Mouse (Mus musculus) C2C12 (cell line): ENCODE data around the gene Klhl8. TPM values are rescaled to one million over a fixed set of nuclear protein-coding genes. Genes with fewer than 3 reads are reported as not detected.

Source experiments
- H3K27me3 ChIP-seq: one replicate; pipeline ENCODE4 v1.6.1; 2011; ENCODE audit not compliant: control insufficient read depth, insufficient read depth, insufficient read length
- H3K36me3 ChIP-seq: one replicate; pipeline ENCODE4 v1.6.1; 2011; ENCODE audit not compliant: control insufficient read depth, insufficient read depth
- H3K4me3 ChIP-seq: one replicate; pipeline ENCODE4 v1.5.1; 2011; ENCODE audit warnings: mild to moderate bottlenecking, control low read depth; ENCODE audit not compliant: poor library complexity, insufficient read depth, severe bottlenecking
- H3K79me2 ChIP-seq: one replicate; pipeline ENCODE4 v1.6.1; 2011; ENCODE audit not compliant: control insufficient read depth, insufficient read depth
- H3K79me3 ChIP-seq: one replicate; pipeline ENCODE4 v1.6.1; 2011; ENCODE audit warnings: low read depth, control low read depth
- H3ac ChIP-seq: one replicate; pipeline ENCODE3; 2011; ENCODE audit warnings: low read depth; ENCODE audit not compliant: control insufficient read depth, insufficient read length
- CEBPB ChIP-seq: IDR thresholded peaks from one replicate; pipeline ENCODE4 v1.6.1; 2011; ENCODE audit warnings: low read depth, mild to moderate bottlenecking, control low read depth, moderate library complexity
- CTCF ChIP-seq: IDR thresholded peaks from one replicate; pipeline ENCODE4 v1.5.1; 2011; ENCODE audit not compliant: control insufficient read depth, insufficient read depth, insufficient read length
- FOSL1 ChIP-seq: IDR thresholded peaks from one replicate; pipeline ENCODE4 v1.8.0; 2011; ENCODE audit warnings: mild to moderate bottlenecking, low read length; ENCODE audit not compliant: poor library complexity, insufficient read depth, severe bottlenecking
- MAX ChIP-seq: IDR thresholded peaks from one replicate; pipeline ENCODE4 v1.6.1; 2011; ENCODE audit warnings: mild to moderate bottlenecking, control low read depth
- MYOD1 ChIP-seq: IDR thresholded peaks from one replicate; pipeline ENCODE4 v1.6.1; 2011; ENCODE audit warnings: low read depth; ENCODE audit not compliant: control insufficient read depth, insufficient read length
- MYOG ChIP-seq: IDR thresholded peaks from one replicate; pipeline ENCODE4 v1.6.1; 2011; ENCODE audit not compliant: control insufficient read depth, insufficient read length; ENCODE audit errors: extremely low read depth
- USF1 ChIP-seq: IDR thresholded peaks from one replicate; pipeline ENCODE4 v1.6.1; 2011; ENCODE audit warnings: low read depth, mild to moderate bottlenecking, control low read depth, moderate library complexity
- polyA plus RNA-seq: library from polyadenylated mRNA; unstranded; fragments of >200 nt; fragmentation: generic; extraction: Trizol; gene quantifications from one replicate; pipeline ENCODE4 v1.2.1, GENCODE M21; 2012; ENCODE audit warnings: missing spikeins

Klhl8 gene
- polyA plus RNA-seq, 1 experiment = 1.1 TPM

DNA sequence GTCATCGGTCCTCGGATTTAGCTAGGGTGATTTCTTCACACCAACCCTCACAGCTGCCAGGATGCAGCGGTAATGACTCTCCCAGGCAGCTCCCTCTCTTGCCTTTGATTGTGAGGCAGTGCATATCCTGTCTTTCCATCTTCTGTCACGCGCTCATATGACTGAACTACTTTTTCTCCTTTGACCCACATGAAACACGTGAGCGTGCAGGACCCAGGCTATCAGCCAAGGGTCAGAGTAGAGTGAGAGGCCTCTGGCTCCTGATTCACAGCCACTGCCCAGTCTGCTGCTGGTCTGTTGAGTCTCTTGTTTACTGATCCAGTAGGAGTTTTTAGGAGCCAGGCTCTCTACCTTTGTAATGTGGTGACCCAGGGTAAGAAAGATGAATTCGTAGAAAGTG is 62.5 kb downstream of the Klhl8 start:
- H3K79me3 ChIP-seq = no peaks in the 10 kb centered on the region
- no peak for TF ChIP-seq CEBPB
- TF ChIP-seq CTCF = no peak
- H3K79me2 ChIP-seq = no peaks in the 10 kb centered on the region
- H3K27me3 ChIP-seq = no peaks in the 10 kb centered on the region
- no peak overlapping the region for H3ac ChIP-seq
- no peak overlapping the region for H3K4me3 ChIP-seq
- peaks cover 67% of the 10 kb centered on the region for H3K36me3 ChIP-seq

DNA sequence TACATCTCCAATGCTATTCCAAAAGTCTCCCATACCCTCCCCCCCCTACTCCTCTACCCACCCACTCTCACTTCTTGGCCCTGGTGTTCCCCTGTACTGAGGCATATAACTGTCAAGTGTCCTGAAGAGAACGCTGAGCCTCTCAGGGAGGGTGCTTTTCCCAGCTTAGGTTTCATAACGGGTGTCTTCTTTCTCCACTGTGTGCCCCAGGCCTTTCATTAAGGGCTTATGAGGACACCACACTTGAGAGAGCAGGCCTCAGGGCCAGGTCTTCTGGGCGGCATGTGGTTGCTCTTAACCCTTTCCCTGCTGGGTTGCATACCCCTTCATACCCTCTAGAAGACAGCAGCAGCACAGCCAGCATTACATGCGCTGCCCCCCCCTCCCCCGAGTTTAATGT is 64.5 kb downstream of the Klhl8 start:
- Histone ChIP-seq H3K4me3 (no peak overlapping the region), H3K79me3 (no peaks in the 10 kb centered on the region), H3ac (no peak overlapping the region), H3K36me3 (peaks cover 57% of the 10 kb centered on the region), H3K79me2 (no peaks in the 10 kb centered on the region), H3K27me3 (no peaks in the 10 kb centered on the region)
- TF ChIP-seq MYOD1 = no peak
- TF ChIP-seq CEBPB = no peak
- TF ChIP-seq MYOG = no peak
- TF ChIP-seq CTCF = no peak
- TF ChIP-seq FOSL1 = no peak
- no peak for TF ChIP-seq USF1
- TF ChIP-seq MAX = no peak

DNA sequence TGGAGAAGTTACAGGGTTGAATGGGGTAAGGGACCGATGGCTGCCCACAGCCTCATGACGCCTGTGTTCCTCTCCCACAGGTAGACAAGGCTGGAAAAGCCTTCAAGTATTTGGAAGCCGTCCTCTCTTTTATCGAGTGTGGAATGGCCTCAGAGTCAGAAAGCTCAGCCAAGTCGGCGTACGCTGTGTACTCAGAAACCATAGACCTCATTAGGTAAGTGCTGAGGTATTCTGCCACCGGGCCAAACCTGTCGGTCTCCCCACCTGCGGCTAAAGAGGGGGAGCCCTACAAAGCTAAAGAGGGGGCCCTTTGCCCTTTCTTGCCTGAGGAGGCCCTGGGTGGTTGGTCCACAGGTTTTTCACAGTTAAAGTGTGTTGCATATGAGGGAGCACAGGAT is 64.9 kb downstream of the Klhl8 start:
- Histone ChIP-seq H3K79me2 (no peaks in the 10 kb centered on the region), H3ac (no peak overlapping the region), H3K4me3 (no peak overlapping the region), H3K79me3 (no peaks in the 10 kb centered on the region), H3K27me3 (no peaks in the 10 kb centered on the region), H3K36me3 (peaks cover 58% of the 10 kb centered on the region)
- TF ChIP-seq MAX (no peak), MYOD1 (no peak), FOSL1 (no peak), CEBPB (no peak), CTCF (no peak), MYOG (no peak), USF1 (no peak)

DNA sequence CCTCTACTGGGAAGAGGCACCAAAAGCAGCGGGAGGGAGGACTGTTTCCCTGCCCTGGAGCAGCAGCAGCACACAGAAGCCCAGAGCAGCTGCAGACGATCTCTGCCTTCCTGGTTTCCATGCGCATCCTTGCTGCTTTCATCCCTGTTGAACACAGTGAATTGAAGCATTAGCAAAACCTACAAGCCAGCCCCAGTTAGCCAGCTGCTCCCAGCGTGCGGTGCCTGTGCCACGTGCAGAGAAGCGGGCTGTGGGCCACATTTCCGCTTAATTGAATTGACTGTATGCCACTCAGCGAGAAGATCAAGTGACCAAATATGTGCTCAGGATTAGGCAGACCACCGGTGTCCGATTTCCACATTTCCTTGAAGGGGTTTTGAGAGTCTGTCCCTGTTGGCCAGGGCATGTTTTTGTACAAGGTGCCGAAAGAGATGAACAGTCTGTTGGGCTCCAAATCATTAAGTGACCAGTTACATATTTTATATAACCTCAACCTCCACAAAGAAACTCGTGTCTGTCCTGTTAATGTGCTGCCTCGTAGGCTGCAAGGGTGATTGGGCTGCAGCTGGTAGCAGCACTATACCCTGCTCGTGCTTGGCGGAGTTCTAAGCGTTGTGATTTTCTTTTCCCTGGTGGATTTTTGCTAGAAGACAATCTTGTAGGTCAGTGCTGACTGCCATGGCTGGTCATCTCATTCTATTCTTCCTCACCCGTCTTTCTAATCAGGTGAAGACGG is 65.5 kb downstream of the Klhl8 start:
- Histone ChIP-seq H3K27me3 (no peaks in the 10 kb centered on the region), H3K79me3 (no peaks in the 10 kb centered on the region), H3K4me3 (no peak overlapping the region), H3K79me2 (no peaks in the 10 kb centered on the region), H3ac (no peak overlapping the region), H3K36me3 (peaks cover 54% of the 10 kb centered on the region)
- TF ChIP-seq USF1 (no peak), MAX (no peak), CTCF (no peak), FOSL1 (no peak), CEBPB (no peak), MYOD1 (no peak), MYOG (no peak)

DNA sequence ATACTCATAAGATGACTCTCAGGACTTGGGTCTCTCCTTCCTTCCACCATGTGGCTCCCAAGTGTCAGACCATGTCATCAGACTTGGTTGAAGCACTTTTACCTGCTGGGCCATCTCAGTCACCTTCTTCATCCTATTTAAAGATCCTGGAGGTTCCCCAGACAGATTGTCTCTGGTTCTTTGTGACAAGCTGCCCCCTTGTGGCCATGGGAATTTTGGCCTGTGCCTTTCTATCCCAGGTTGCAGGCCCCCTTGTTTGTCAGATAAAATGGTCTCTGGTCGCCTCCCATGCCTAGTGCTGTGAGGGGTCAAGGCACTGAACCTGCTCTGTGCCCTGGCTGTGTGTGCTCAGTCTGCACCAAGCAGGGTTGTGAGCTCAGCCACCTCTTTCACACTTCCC is 67.1 kb downstream of the Klhl8 start:
- H3K4me3 ChIP-seq = no peak overlapping the region
- TF ChIP-seq FOSL1 (no peak), MYOD1 (no peak), CTCF (no peak), USF1 (no peak), MAX (no peak), CEBPB (no peak), MYOG (no peak)

DNA sequence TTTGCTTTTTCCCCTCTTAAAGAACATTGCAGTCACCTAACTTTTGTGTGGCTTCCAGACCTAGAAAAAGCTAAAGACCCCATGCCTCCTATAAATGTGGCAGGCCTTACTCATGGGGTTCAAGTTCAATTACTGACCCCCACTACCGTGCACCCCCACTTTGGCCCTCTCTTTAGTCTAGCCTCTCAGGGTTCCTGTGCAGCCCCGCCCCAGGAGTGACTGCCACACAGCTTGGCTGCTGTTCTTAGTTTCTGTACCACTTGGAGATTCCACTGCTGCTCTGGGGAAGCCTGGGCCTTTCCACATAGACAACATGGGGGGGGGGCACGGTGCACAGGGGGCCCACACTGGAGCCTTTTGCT is 71.8 kb downstream of the Klhl8 start:
- Histone ChIP-seq H3K79me2 (peaks cover 28% of the 10 kb centered on the region), H3K4me3 (no peak overlapping the region), H3K36me3 (peaks cover 37% of the 10 kb centered on the region), H3K27me3 (no peaks in the 10 kb centered on the region), H3ac (no peak overlapping the region), H3K79me3 (no peaks in the 10 kb centered on the region)
- no peak for TF ChIP-seq FOSL1
- no peak for TF ChIP-seq MYOG
- no peak for TF ChIP-seq USF1
- no peak for TF ChIP-seq MYOD1
- no peak for TF ChIP-seq MAX
- TF ChIP-seq CEBPB = no peak
- TF ChIP-seq CTCF = no peak

More for the DNA sequence above, 67.1 kb downstream of the Klhl8 start:
- Histone ChIP-seq H3K36me3 (peaks cover 43% of the 10 kb centered on the region), H3K79me2 (peaks cover 3% of the 10 kb centered on the region), H3ac (no peak overlapping the region), H3K27me3 (no peaks in the 10 kb centered on the region), H3K79me3 (no peaks in the 10 kb centered on the region)
